Mouse (Mus musculus): ENCODE measurements at regions not wholly inside any gene's neighbourhood (a gene's known extent, or its start where the extent isn't known, plus 50 kb on each side); places are given as distances from the start of the nearest gene placed in this dataset.

- TF ChIP-seq ZMIZ1 (IDR thresholded peaks at IDR 0.05; ENCODE audit: low read depth, low read length) (no peak), POLR2A (IDR thresholded peaks at IDR 0.05; ENCODE audit: control insufficient read depth in 1 of 2, insufficient read depth in 1 of 2, low read depth in 1 of 2, low read length in 2 of 2, poor library complexity in 1 of 2) (no peak), SIN3A (IDR thresholded peaks at IDR 0.05; ENCODE audit: low read length) (no peak), KAT2A (conservative IDR thresholded peaks at IDR 0.05; ENCODE audit: low read depth, low read length) (no peak), E2F4 (IDR thresholded peaks at IDR 0.05; ENCODE audit: borderline replicate concordance, low read depth, low read length) (no peak)
- Histone ChIP-seq H3K4me1 (ENCODE audit: control insufficient read depth in 1 of 2, insufficient read depth in 2 of 2, low read length in 2 of 2) (no peaks in the 10 kb centered on the region), H3K27me3 (ENCODE audit: control insufficient read depth in 1 of 2, insufficient read depth in 2 of 2, low read length in 2 of 2) (no peaks in the 10 kb centered on the region), H3K36me3 (ENCODE audit: control insufficient read depth in 1 of 2, insufficient read depth in 2 of 2, low read length in 2 of 2) (no peaks in the 10 kb centered on the region), H3K9ac (ENCODE audit: control insufficient read depth, low read depth, low read length, poor library complexity, severe bottlenecking) (no peak overlapping the region), H3K27ac (ENCODE audit: control insufficient read depth, low read depth, low read length) (no peak overlapping the region), H3K4me3 (ENCODE audit: control insufficient read depth in 1 of 2, insufficient read depth in 1 of 2, low read depth in 2 of 2, low read length in 2 of 2) (no peak overlapping the region), H3K9me3 (replicated peaks; ENCODE audit: insufficient read depth, low read length) (no peaks in the 10 kb centered on the region), H3K79me2 (ENCODE audit: control insufficient read depth, insufficient read depth, low read length, poor library complexity) (no peaks in the 10 kb centered on the region)
- DNase-seq (ENCODE audit: low read depth, low spot score): no peak
Observed at GRCm38 (mm10) chr4:95487323-95487722, 70.0 kb upstream of the Fggy start.

GRCm38 (mm10) chr4:95487969-95488368 is 69.3 kb upstream of the Fggy start:
- H3K27me3 ChIP-seq (ENCODE audit: control insufficient read depth in 1 of 2, insufficient read depth in 2 of 2, low read length in 2 of 2): no peaks in the 10 kb centered on the region
- DNase-seq (ENCODE audit: low read depth, low spot score): no peak
- H3K9ac ChIP-seq (ENCODE audit: control insufficient read depth, low read depth, low read length, poor library complexity, severe bottlenecking): no peak overlapping the region
- no peak overlapping the region for H3K27ac ChIP-seq (ENCODE audit: control insufficient read depth, low read depth, low read length)
- no peaks in the 10 kb centered on the region for H3K79me2 ChIP-seq (ENCODE audit: control insufficient read depth, insufficient read depth, low read length, poor library complexity)
- TF ChIP-seq KAT2A (conservative IDR thresholded peaks at IDR 0.05; ENCODE audit: low read depth, low read length) (no peak), MYC (IDR thresholded peaks at IDR 0.05; ENCODE audit: low read depth, low read length) (no peak), ETS1 (IDR thresholded peaks at IDR 0.05; ENCODE audit: low read depth, low read length) (no peak)
- no peaks in the 10 kb centered on the region for H3K9me3 ChIP-seq (replicated peaks; ENCODE audit: insufficient read depth, low read length)
- H3K4me1 ChIP-seq (ENCODE audit: control insufficient read depth in 1 of 2, insufficient read depth in 2 of 2, low read length in 2 of 2): no peaks in the 10 kb centered on the region
- no peak overlapping the region for H3K4me3 ChIP-seq (ENCODE audit: control insufficient read depth in 1 of 2, insufficient read depth in 1 of 2, low read depth in 2 of 2, low read length in 2 of 2)
- H3K36me3 ChIP-seq (ENCODE audit: control insufficient read depth in 1 of 2, insufficient read depth in 2 of 2, low read length in 2 of 2): no peaks in the 10 kb centered on the region

- no peak for TF ChIP-seq RCOR1 (IDR thresholded peaks at IDR 0.05; ENCODE audit: low read depth, low read length)
- TF ChIP-seq MAX (IDR thresholded peaks at IDR 0.05; ENCODE audit: low read length): no peak
- no peak for TF ChIP-seq ZNF384 (IDR thresholded peaks at IDR 0.05; ENCODE audit: low read depth, low read length)
- TF ChIP-seq USF2 (IDR thresholded peaks at IDR 0.05; ENCODE audit: borderline replicate concordance in 1 of 2, insufficient read depth in 1 of 2, low read depth in 1 of 2, low read length in 2 of 2): no peak
- no peak for TF ChIP-seq HCFC1 (IDR thresholded peaks at IDR 0.05; ENCODE audit: low read depth, low read length)
- TF ChIP-seq POLR2AphosphoS5 (IDR thresholded peaks at IDR 0.05; ENCODE audit: borderline replicate concordance, low read depth, low read length): no peak
- TF ChIP-seq ZKSCAN1 (IDR thresholded peaks at IDR 0.05; ENCODE audit: low read depth, low read length): no peak
- TF ChIP-seq MEF2A (IDR thresholded peaks at IDR 0.05; ENCODE audit: extremely low read depth, insufficient replicate concordance, low read depth, low read length, poor library complexity, severe bottlenecking): no peak
- TF ChIP-seq SMC3 (IDR thresholded peaks at IDR 0.05; ENCODE audit: low read depth, low read length): no peak
- TF ChIP-seq CTCF (IDR thresholded peaks at IDR 0.05 in 2 of 3, conservative IDR thresholded peaks at IDR 0.05 in 1 of 3; ENCODE audit: control insufficient read depth in 1 of 3, insufficient read depth in 1 of 3, low read depth in 2 of 3, low read length in 3 of 3, poor library complexity in 1 of 3, severe bottlenecking in 1 of 3): no peak
- TF ChIP-seq ELF1 (IDR thresholded peaks at IDR 0.05; ENCODE audit: low read depth, low read length): no peak
- no peak for TF ChIP-seq GABPA (IDR thresholded peaks at IDR 0.05; ENCODE audit: low read depth, low read length)
- no peak for TF ChIP-seq RAD21 (IDR thresholded peaks at IDR 0.05; ENCODE audit: low read depth, low read length)
- no peak for TF ChIP-seq BHLHE40 (IDR thresholded peaks at IDR 0.05; ENCODE audit: borderline replicate concordance, low read depth, low read length)
- TF ChIP-seq ZMIZ1 (IDR thresholded peaks at IDR 0.05; ENCODE audit: low read depth, low read length): no peak
- Histone ChIP-seq H3K4me1 (ENCODE audit: control insufficient read depth in 1 of 2, insufficient read depth in 2 of 2, low read length in 2 of 2) (no peaks in the 10 kb centered on the region), H3K9me3 (replicated peaks; ENCODE audit: insufficient read depth, low read length) (no peaks in the 10 kb centered on the region), H3K79me2 (ENCODE audit: control insufficient read depth, insufficient read depth, low read length, poor library complexity) (no peaks in the 10 kb centered on the region), H3K27me3 (ENCODE audit: control insufficient read depth in 1 of 2, insufficient read depth in 2 of 2, low read length in 2 of 2) (no peaks in the 10 kb centered on the region), H3K4me3 (ENCODE audit: control insufficient read depth in 1 of 2, insufficient read depth in 1 of 2, low read depth in 2 of 2, low read length in 2 of 2) (no peak overlapping the region), H3K9ac (ENCODE audit: control insufficient read depth, low read depth, low read length, poor library complexity, severe bottlenecking) (no peak overlapping the region), H3K27ac (ENCODE audit: control insufficient read depth, low read depth, low read length) (no peak overlapping the region), H3K36me3 (ENCODE audit: control insufficient read depth in 1 of 2, insufficient read depth in 2 of 2, low read length in 2 of 2) (no peaks in the 10 kb centered on the region)
- no peak for DNase-seq (ENCODE audit: low read depth, low spot score)
Observed at GRCm38 (mm10) chr4:95489059-95489458, 68.2 kb upstream of the Fggy start.
